Mouse (Mus musculus) embryonic facial prominence, embryonic 14.5 days (tissue): ENCODE measurements around the gene Fxr1. TPM values are rescaled to one million over a fixed set of nuclear protein-coding genes. Genes with fewer than 3 reads are reported as not detected.
A peak's percentile ranks its signal among the peaks of the same experiment; 100 is the strongest.

Experiments used
- ATAC-seq: fragments of 200-750 bp; cut with Nextera tagmentation; 2 replicates; pipeline ENCODE4 v1.8.0; 2017; ENCODE audit warnings: low read depth, moderate number of reproducible peaks, moderate TSS enrichment
- DNase-seq: peaks from one replicate; pipeline ENCODE4 v3.0.0-alpha.2; 2015; ENCODE audit warnings: low spot score
- H3K27ac ChIP-seq: fragments of 300-500 bp; sonication (generic); replicated peaks from 2 replicates; pipeline ENCODE4 v1.5.1; 2014; ENCODE audit warnings: low read depth, mild to moderate bottlenecking, low read length, moderate library complexity
- H3K27me3 ChIP-seq: fragments of 300-500 bp; sonication (generic); replicated peaks from 2 replicates; pipeline ENCODE4 v1.6.1; 2014; ENCODE audit warnings: low read length; ENCODE audit not compliant: control insufficient read depth, insufficient read depth
- H3K36me3 ChIP-seq: fragments of 300-500 bp; sonication (generic); 2 replicates; pipeline ENCODE4 v1.6.1; 2014; ENCODE audit warnings: low read length, mixed read lengths; ENCODE audit not compliant: control insufficient read depth, insufficient read depth
- H3K4me1 ChIP-seq: fragments of 300-500 bp; sonication (generic); 2 replicates; pipeline ENCODE4 v1.6.1; 2014; ENCODE audit warnings: antibody characterized with exemption, low read length; ENCODE audit not compliant: control insufficient read depth, insufficient read depth
- H3K4me2 ChIP-seq: fragments of 300-500 bp; sonication (generic); 2 replicates; pipeline ENCODE4 v1.6.1; 2014; ENCODE audit warnings: low read depth, mild to moderate bottlenecking, low read length, moderate library complexity, mixed read lengths
- H3K4me3 ChIP-seq: fragments of 300-500 bp; sonication (generic); 2 replicates; pipeline ENCODE4 v1.5.1; 2014; ENCODE audit warnings: low read depth, mild to moderate bottlenecking, low read length
- H3K9ac ChIP-seq: fragments of 300-500 bp; sonication (generic); 2 replicates; pipeline ENCODE4 v1.6.1; 2014; ENCODE audit warnings: low read depth, mild to moderate bottlenecking, low read length, moderate library complexity, mixed read lengths
- H3K9me3 ChIP-seq: fragments of 300-500 bp; sonication (generic); 2 replicates; pipeline ENCODE4 v1.6.1; 2016; ENCODE audit warnings: low read length; ENCODE audit not compliant: control insufficient read depth
- WGBS: fragments of 180-500 bp; shearing (Covaris S2); extraction: QIAGEN DNeasy Blood & Tissue Kit; methylation state at CpG from one replicate; pipeline ENCODE4 v1.1.7; 2014; 5-methylcytosine and 5-hydroxymethylcytosine counted together
- polyA plus RNA-seq: library from polyadenylated mRNA; unstranded; fragments of >200 nt; fragmentation: Nextera tagmentation; extraction: Ambion mirVana; gene quantifications from 2 replicates; pipeline ENCODE4 v1.2.1, GENCODE M21; 2014

Gene Fxr1
- polyA plus RNA-seq: 78.8 and 82.4 TPM in 2 replicates

- Histone ChIP-seq H3K4me2 (peak within 1 kb of the TSS; percentile 71), H3K36me3 (no peaks in the 10 kb centered on the region), H3K9ac (peak within 1 kb of the TSS; percentile 100), H3K27ac (peak within 1 kb of the TSS; percentile 92), H3K9me3 (0 out of 2 replicates have a peak, but pooled peaks cover 3% of the 10 kb centered on the region), H3K27me3 (no peaks in the 10 kb centered on the region), H3K4me1 (peaks cover 10% of the 10 kb centered on the region; the same call in 1 of the 2 replicates), H3K4me3 (peak within 1 kb of the TSS; percentile 97)
- DNase-seq (peak; percentile 93), ATAC-seq (peak; percentile 98)
- WGBS: under 1% methylated on average over 37 of the region's 97 CpGs
Measured at GRCm38 (mm10) chr3:34019540-34020381, at the start of gene Fxr1. TSS of gene Fxr1 (plus strand) at chr3:34019943.

DNA sequence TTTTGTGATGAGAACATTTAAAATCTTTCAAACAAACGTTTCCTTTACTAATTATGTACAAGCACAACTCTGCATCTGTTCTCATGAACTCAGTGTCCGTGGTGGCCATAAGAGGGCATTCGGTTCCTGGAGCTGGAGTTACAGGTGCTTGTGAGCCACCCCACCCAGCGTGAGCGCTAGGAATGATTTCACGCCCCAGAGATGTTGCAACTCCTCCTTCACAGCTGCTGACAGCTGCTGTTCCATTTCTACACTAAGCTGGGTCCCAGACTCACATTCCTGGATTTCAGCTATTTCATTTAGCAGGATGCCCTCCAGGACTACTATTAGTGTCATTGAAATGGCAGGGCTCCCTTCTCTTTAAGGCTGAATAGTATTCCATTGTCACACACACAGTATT is 40.3 kb upstream of the Fxr1 start:
- DNase-seq (peak; percentile 24), ATAC-seq (no peak)
- no peak overlapping the region for H3K4me2 ChIP-seq
- no peaks in the 10 kb centered on the region for H3K36me3 ChIP-seq
- H3K27ac ChIP-seq: no peak overlapping the region
- no peaks in the 10 kb centered on the region for H3K4me1 ChIP-seq
- H3K4me3 ChIP-seq: no peak overlapping the region
- 70% methylated on average over 6 of the region's 6 CpGs for WGBS
- H3K9me3 ChIP-seq: no peaks in the 10 kb centered on the region
- H3K27me3 ChIP-seq: no peaks in the 10 kb centered on the region
- H3K9ac ChIP-seq: no peak overlapping the region

GRCm38 (mm10) chr3:33982746-33983145 is 37.0 kb upstream of the Fxr1 start:
- no peak overlapping the region for H3K27ac ChIP-seq
- ATAC-seq (no peak), DNase-seq (no peak)
- H3K27me3 ChIP-seq: no peaks in the 10 kb centered on the region
- H3K4me1 ChIP-seq: no peaks in the 10 kb centered on the region
- H3K9me3 ChIP-seq: no peaks in the 10 kb centered on the region
- no peak overlapping the region for H3K9ac ChIP-seq
- 86% methylated on average over 5 of the region's 5 CpGs for WGBS
- H3K4me2 ChIP-seq: no peak overlapping the region
- H3K36me3 ChIP-seq: no peaks in the 10 kb centered on the region
- H3K4me3 ChIP-seq: no peak overlapping the region

DNA sequence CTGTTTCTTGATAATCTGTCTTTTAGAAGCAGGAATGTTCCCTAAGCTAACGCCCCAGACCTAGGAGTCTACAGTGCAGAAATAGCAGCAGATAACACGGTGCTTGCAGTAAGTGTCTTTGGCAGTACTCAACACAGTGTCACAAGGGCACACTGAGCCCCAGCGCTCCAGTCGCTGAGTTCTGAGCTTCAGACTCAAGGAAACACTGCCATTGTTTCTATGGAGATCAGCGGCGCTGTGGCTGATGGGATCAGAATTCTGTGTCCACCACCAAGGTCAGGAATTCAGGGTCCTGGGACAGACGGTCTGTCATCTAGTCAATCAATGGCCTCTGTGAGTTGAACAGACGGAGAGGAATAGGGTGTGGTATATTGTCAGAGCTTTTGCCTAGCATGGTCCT is 30.4 kb upstream of the Fxr1 start:
- no peak overlapping the region for H3K4me2 ChIP-seq
- no peaks in the 10 kb centered on the region for H3K4me1 ChIP-seq
- 78% methylated on average over 8 of the region's 8 CpGs for WGBS
- H3K27me3 ChIP-seq: no peaks in the 10 kb centered on the region
- H3K4me3 ChIP-seq: no peak overlapping the region
- DNase-seq (no peak), ATAC-seq (no peak)
- H3K36me3 ChIP-seq: no peaks in the 10 kb centered on the region
- H3K9me3 ChIP-seq: no peaks in the 10 kb centered on the region
- no peak overlapping the region for H3K27ac ChIP-seq
- H3K9ac ChIP-seq: no peak overlapping the region

GRCm38 (mm10) chr3:33990451-33990850 is 29.3 kb upstream of the Fxr1 start:
- Histone ChIP-seq H3K4me2 (no peak overlapping the region), H3K27ac (no peak overlapping the region), H3K9ac (no peak overlapping the region), H3K4me1 (no peaks in the 10 kb centered on the region), H3K36me3 (no peaks in the 10 kb centered on the region), H3K27me3 (no peaks in the 10 kb centered on the region), H3K4me3 (no peak overlapping the region), H3K9me3 (no peaks in the 10 kb centered on the region)
- WGBS: 76% methylated on average over 10 of the region's 10 CpGs
- DNase-seq (no peak), ATAC-seq (no peak)

DNA sequence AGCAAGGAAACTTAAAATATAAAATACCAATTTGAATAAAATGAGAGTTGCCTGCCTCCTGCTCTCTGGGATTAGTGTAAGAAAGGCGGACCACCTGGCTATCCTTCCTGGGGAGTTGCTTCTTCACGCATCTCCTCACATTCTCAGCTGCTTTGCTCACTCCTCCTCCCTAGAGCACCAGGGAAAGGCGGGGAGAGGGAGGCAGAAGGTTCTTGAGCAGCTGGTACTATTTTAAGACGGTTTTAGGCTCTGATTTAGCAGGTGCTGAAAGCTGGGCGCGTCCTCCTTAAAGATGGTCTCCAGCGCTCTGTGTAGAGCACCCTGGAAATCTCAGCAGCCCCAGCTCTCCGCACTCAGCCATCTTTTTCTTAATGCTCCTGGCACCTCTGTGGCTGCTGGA is 28.8 kb upstream of the Fxr1 start:
- DNase-seq: peak; percentile 35
- no peak overlapping the region for H3K9ac ChIP-seq
- H3K27me3 ChIP-seq: no peaks in the 10 kb centered on the region
- H3K36me3 ChIP-seq: no peaks in the 10 kb centered on the region
- H3K4me3 ChIP-seq: no peak overlapping the region
- ATAC-seq: no peak
- H3K9me3 ChIP-seq: no peaks in the 10 kb centered on the region
- H3K27ac ChIP-seq: no peak overlapping the region
- no peak overlapping the region for H3K4me2 ChIP-seq
- no peaks in the 10 kb centered on the region for H3K4me1 ChIP-seq
- WGBS: 63% methylated on average over 8 of the region's 8 CpGs

DNA sequence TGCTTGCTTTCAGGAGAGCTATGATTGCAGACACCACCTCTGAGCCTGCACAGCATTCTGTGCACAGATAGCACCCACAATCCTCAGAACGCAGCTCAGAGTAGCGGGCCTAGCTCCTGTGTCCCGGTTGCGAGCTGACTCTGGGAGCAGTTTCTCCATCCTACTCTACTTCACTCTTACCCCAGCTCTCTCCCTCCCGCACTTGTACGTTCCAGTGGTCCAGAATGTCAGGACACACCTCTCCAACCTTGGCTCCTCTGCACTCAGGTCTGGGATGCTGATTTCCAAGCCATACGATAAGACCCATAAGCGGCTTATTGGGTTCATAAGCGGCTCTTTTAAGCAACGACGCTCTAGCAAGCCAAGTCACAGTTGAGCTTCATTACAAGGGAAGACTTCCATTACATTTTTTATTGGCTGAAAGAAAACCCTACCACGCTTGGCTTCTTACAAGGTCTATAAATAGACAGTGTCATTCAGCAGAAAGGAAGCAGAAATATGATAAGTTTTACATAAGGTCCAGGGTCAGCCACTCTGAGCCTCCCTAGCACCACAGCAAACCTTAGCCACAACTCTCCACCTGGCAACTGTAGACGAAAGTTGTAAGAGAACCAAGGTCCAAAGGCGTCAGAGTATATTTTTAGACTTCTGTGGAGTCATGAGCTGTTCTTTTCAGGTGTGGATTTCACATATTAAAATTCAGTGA is 26.2 kb upstream of the Fxr1 start:
- Histone ChIP-seq H3K9me3 (no peaks in the 10 kb centered on the region), H3K9ac (no peak overlapping the region), H3K27ac (no peak overlapping the region), H3K4me1 (no peaks in the 10 kb centered on the region), H3K4me2 (no peak overlapping the region), H3K27me3 (no peaks in the 10 kb centered on the region), H3K4me3 (no peak overlapping the region), H3K36me3 (no peaks in the 10 kb centered on the region)
- WGBS: 80% methylated on average over 14 of the region's 14 CpGs
- ATAC-seq (peak; percentile 44; the same call in 1 of the 2 replicates), DNase-seq (peak; percentile 19)

DNA sequence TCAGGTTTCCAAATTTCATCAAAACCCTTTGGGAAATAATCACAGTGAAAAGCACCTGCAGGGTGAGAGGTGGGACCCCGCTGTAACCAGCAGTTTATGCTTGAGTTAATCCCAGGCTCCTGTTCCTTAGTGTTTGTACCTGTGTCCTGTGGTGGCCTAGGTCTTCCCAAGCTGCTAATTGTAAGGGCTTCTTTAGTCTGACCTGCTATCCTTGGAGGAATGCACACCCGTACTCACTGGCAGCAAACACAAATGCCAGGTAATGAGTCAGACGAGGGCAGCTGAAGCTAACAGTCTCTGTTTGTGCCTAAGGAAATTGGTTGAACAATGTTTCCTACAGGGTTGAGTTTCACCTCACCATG is 25.6 kb upstream of the Fxr1 start:
- Histone ChIP-seq H3K27ac (no peak overlapping the region), H3K4me3 (no peak overlapping the region), H3K9ac (no peak overlapping the region), H3K4me2 (no peak overlapping the region), H3K36me3 (no peaks in the 10 kb centered on the region), H3K27me3 (no peaks in the 10 kb centered on the region), H3K4me1 (no peaks in the 10 kb centered on the region), H3K9me3 (no peaks in the 10 kb centered on the region)
- ATAC-seq: peak; percentile 71; the same call in 1 of the 2 replicates
- 55% methylated on average over 3 of the region's 3 CpGs for WGBS
- DNase-seq: no peak
